Mouse (Mus musculus) gastrocnemius, postnatal 36 days (tissue): ENCODE data around the gene Zc3h7b. TPM values are rescaled to one million over a fixed set of nuclear protein-coding genes. Genes with fewer than 3 reads are reported as not detected.

Experiments used
- DNase-seq, 2 experiments: peaks; one replicate each; pipeline ENCODE4 v3.0.0; 2022
- intact Hi-C: fragments of 180-260 bp; cut with DNase I; formaldehyde crosslinking; loops from one replicate; pipeline ENCODE4 v1.15.1; 2025
- total RNA-seq, 2 experiments: library from RNA; stranded (reverse); gene quantifications; 2 replicates each; pipeline ENCODE4 v1.2.3; 2021

Gene Zc3h7b
- total RNA-seq, 2 experiments from 2014 or later: 27.3 to 28.3 TPM

- peak; percentile 97 for DNase-seq
- intact Hi-C loops: no loop called here
Measured at GRCm38 (mm10) chr15:81810671-81811598, 66.1 kb downstream of the Zc3h7b start.

GRCm38 (mm10) chr15:81811599-81811996 is 66.7 kb downstream of the Zc3h7b start:
- intact Hi-C loops: no loop called here
- DNase-seq: no peak

GRCm38 (mm10) chr15:81812287-81812686 is 67.4 kb downstream of the Zc3h7b start:
- intact Hi-C loops: no loop called here
- no peak for DNase-seq

- no peak for DNase-seq
- intact Hi-C loops: no loop called here
Measured at GRCm38 (mm10) chr15:81812696-81813631, 68.1 kb downstream of the Zc3h7b start.

GRCm38 (mm10) chr15:81813986-81814705 is 69.3 kb downstream of the Zc3h7b start:
- intact Hi-C loops: no loop called here
- DNase-seq: no peak

GRCm38 (mm10) chr15:81814716-81815370 is 70.0 kb downstream of the Zc3h7b start:
- intact Hi-C loops: no loop called here
- DNase-seq: peak in 1 of 2 experiments; percentile 47

GRCm38 (mm10) chr15:81818404-81818803 is 73.5 kb downstream of the Zc3h7b start:
- intact Hi-C loops: no loop called here

GRCm38 (mm10) chr15:81822631-81823030 is 77.8 kb downstream of the Zc3h7b start:
- intact Hi-C loops: no loop called here

More at GRCm38 (mm10) chr15:81818404-81818803, 73.5 kb downstream of the Zc3h7b start:
- no peak for DNase-seq

GRCm38 (mm10) chr15:81824832-81825231 is 80.0 kb downstream of the Zc3h7b start:
- intact Hi-C loops: no loop called here
- DNase-seq: no peak

More at GRCm38 (mm10) chr15:81822631-81823030, 77.8 kb downstream of the Zc3h7b start:
- no peak for DNase-seq

- no peak for DNase-seq
- intact Hi-C loops: no loop called here
Measured at GRCm38 (mm10) chr15:81828426-81829207, 83.8 kb downstream of the Zc3h7b start.

- intact Hi-C loops: no loop called here
- DNase-seq: no peak
Measured at GRCm38 (mm10) chr15:81829208-81829580, 84.3 kb downstream of the Zc3h7b start.

GRCm38 (mm10) chr15:81830530-81830929 is 85.7 kb downstream of the Zc3h7b start:
- DNase-seq: no peak

GRCm38 (mm10) chr15:81831136-81831825 is 86.4 kb downstream of the Zc3h7b start:
- intact Hi-C loops: loop anchor here (2.0 kb wide), 1 partner anchor 88 kb away; no protein-coding TSS in a partner anchor

More at GRCm38 (mm10) chr15:81830530-81830929, 85.7 kb downstream of the Zc3h7b start:
- intact Hi-C loops: loop anchor here (2.0 kb wide), 1 partner anchor 88 kb away; no protein-coding TSS in a partner anchor

GRCm38 (mm10) chr15:81832219-81832618 is 87.4 kb downstream of the Zc3h7b start:
- DNase-seq: no peak

More at GRCm38 (mm10) chr15:81831136-81831825, 86.4 kb downstream of the Zc3h7b start:
- peak; percentile 86 to 91 for DNase-seq

GRCm38 (mm10) chr15:81833481-81833880 is 88.6 kb downstream of the Zc3h7b start:
- no peak for DNase-seq
- intact Hi-C loops: no loop called here

More at GRCm38 (mm10) chr15:81832219-81832618, 87.4 kb downstream of the Zc3h7b start:
- intact Hi-C loops: no loop called here

GRCm38 (mm10) chr15:81834171-81834841 is 89.4 kb downstream of the Zc3h7b start:
- intact Hi-C loops: loop anchor here (1.0 kb wide), 1 partner anchor 25 kb away; no protein-coding TSS in a partner anchor
- DNase-seq: peak in 1 of 2 experiments; percentile 69
